Mouse (Mus musculus) C3H10T1/2 (cell line): ENCODE data around the gene Gla. TPM values are rescaled to one million over a fixed set of nuclear protein-coding genes. Genes with fewer than 3 reads are reported as not detected.

ENCODE experiments used
- polyA plus RNA-seq, 2 experiments: library from polyadenylated mRNA; unstranded; fragments of >200 nt; fragmentation: generic; extraction: Trizol; gene quantifications; one replicate each; pipeline ENCODE4 v1.2.1; 2012; ENCODE audit warnings: missing spikeins in 2 of 2

Gla gene
- polyA plus RNA-seq: 1 to 10 TPM; 3.0 to 7.0 TPM

DNA sequence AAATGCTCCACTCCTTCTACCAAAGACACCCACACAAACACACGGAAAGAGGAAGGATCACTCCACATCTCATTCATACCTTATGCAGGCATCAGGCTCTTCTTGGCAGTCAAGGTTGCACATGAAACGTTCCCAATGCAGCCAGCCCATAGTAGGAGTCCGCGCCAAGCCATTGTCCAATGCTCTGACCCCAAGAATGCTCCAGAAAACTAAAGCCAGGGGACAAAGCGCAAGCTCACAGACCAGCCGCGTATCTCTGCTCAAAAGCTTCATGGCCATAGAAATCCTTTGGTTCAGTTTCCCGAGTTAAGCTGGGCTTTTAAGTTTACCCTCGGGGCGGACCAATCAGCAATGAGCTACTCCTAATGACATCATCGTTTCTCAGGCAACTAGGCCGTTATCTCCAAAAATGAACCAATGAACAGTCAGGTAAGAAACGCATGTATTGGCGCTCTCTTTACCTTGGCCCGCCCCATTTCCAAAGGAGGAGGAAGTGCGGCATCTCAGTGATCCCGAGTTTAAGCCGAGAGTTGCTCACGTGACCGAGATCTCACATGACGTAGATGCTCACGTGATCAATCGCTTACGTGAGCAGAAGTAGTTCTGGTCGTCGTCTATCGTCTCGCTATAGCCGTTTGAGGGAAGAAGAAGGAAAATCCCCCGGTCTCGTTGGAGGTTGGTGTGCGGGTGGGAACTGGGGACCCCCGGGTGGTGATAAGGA is at the start of gene Gla, which contains the start of gene Hnrnph2:
Gla (minus strand) TSS at position 467 of the 721 bp plus-strand sequence.
Hnrnph2 (plus strand) TSS at position 521 of the 721 bp plus-strand sequence.

DNA sequence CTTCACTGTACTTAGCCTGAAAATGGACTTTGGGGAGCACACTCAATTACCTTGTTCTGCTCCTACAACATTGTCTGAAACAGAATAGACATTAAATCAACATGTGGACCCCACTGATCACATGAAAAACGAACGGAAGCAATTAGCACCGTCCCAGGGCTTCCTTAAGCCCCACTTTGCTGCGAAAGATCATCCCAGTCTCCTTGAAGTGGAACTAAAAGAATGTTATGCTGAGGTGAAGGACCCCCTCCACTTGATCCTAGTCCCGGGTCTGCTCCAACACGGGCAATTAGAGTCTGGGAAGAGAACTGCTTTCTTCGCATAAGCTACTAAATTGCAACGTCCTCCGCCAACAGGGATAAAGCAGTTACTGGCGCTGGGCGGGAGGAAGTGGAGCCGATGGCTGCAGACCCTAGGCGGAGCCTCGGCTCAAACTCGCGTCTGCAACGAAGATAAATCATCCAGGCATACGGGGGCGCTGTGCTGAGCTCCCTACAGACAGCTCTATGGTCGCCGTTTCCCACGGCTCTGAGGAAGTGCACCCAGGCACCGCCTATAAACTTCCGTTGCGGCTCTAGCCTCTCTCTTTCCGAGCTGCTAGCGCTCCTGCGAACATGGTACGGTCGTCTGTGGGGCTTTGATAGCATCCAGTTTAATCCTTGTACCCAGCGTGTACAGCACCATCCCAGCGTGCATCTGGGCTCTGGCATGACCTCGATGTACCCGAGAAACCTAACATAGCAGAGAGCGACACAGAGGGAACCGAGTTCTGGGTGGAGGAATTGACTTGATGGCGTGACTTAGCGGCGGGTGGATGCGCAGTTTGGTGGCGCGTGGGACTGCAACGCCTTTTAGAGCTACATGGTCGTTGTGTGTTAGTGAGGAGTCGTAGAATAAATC is 15.6 kb downstream of the Gla start, which contains the start of gene Rpl36a:
Rpl36a (plus strand) TSS at position 552 of the 900 bp plus-strand sequence.

DNA sequence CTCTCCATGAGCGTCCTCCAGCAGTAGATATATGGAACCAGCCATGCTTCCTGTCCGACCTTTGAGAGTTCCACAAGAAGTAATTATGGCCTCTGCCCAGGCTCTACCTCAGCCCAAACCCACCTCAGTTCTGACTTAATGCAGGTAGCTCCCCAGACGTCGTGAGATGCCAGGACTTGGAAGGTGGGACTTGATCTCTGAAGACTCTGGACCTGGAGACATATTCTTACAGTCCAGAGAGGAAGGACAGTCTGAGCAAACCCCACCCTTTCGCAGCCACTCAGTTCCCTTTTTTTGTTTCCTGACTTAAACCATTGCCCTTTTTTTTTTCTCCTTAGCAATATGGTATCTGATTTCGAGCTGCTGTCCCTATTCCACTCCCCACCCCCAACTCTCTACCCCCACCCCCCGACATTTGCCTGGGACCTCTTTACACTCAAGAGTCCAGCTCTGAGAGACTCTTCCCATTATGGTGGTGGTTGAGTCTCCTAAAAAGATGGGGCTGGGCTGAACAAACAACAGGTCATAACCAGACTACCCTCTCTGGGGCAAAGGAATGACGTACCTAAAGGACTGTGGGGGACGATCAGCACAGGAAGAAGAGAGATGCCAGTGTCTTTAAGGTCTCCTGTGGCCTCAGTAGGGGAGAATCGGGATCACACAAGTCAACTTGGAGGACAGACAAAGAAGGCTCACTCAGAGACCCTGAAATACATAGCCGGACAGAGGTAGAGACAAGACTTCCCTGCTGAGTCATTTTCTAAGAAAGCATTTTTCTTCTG is 17.8 kb downstream of the Gla start, which contains the start of gene Btk:
Btk (minus strand) TSS at position 683 of the 782 bp plus-strand sequence.

DNA sequence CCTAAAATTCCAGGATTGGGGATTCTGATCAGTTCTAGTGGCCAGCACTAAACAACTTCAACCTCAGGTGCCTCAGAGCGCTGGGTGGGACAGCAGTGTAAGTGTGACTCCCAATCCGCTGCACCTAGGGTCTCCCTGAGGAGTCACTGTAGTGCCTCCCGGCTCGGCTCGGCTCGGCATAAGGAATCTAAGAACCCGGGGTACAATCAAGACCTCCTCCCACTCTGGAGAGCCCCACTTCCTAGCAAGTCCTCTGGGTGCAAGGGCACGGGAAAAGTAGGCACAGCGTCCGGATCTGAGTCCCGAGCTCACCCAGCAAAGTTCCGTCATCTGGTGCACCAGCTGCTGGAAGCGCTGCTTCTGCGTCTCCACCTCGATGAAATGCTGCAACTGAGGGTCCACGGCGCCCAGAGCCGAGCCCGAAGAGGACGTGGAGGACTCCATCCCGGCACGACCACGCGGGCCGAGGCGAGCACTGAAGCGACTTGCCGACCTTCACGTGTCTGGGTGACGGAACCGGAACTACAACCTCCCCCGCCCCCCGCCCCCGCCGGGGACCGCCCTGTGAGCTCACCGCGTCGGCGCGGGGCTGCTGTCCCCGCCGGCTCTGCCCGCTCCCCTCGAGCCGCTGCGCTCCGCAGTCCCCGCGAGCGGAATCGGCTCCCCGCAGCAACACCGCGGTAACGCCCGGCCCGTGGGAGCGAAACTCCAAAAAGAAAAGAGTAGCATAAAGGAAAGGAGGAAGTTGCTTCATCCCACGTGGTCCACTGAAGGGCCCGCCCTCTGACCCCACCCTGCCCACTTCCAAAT is 59.6 kb downstream of the Gla start, which contains the start of gene Timm8a1:
Timm8a1 (minus strand) TSS at position 721 of the 810 bp plus-strand sequence.

Other genes with a start within 250 kb of the Gla start
- under 1 TPM; 0.08 to 0.60 TPM for gene Drp2, start 196.6 kb downstream of the Gla start, polyA plus RNA-seq
- not detected for gene Taf7l, start 124.6 kb downstream of the Gla start, polyA plus RNA-seq
- 1 to 10 TPM; 7.0 to 9.3 TPM for gene Timm8a1, start 59.3 kb downstream of the Gla start, polyA plus RNA-seq
- gene Btk, start 17.6 kb downstream of the Gla start, polyA plus RNA-seq: under 1 TPM in 1 of 2 experiments, not detected in 1; 0.02 TPM
- 1,000 to 10,000 TPM; 1,376 to 2,370 TPM for gene Rpl36a, start 15.5 kb downstream of the Gla start, polyA plus RNA-seq
- 10 to 100 TPM in 1 of 2 experiments, 1 to 10 TPM in 1; 2.5 to 21.0 TPM for gene Hnrnph2, start 54 bp upstream of the Gla start, polyA plus RNA-seq
- gene Armcx4, start 85.4 kb upstream of the Gla start, polyA plus RNA-seq: 1 to 10 TPM in 1 of 2 experiments, under 1 TPM in 1; 0.19 to 2.6 TPM
- 1 to 10 TPM in 1 of 2 experiments, under 1 TPM in 1; 0.42 to 5.2 TPM for gene Armcx1, start 116.8 kb upstream of the Gla start, polyA plus RNA-seq
- gene Armcx6, start 150.3 kb upstream of the Gla start, polyA plus RNA-seq: 10 to 100 TPM in 1 of 2 experiments, 1 to 10 TPM in 1; 2.4 to 12.4 TPM
- gene Armcx3, start 155.5 kb upstream of the Gla start, polyA plus RNA-seq: 10 to 100 TPM in 1 of 2 experiments, 1 to 10 TPM in 1; 1.3 to 14.9 TPM
- gene Armcx2, start 208.1 kb upstream of the Gla start, polyA plus RNA-seq: 10 to 100 TPM; 16.9 to 72.0 TPM